Mouse (Mus musculus): ENCODE results near the gene Tspan5.

DNA sequence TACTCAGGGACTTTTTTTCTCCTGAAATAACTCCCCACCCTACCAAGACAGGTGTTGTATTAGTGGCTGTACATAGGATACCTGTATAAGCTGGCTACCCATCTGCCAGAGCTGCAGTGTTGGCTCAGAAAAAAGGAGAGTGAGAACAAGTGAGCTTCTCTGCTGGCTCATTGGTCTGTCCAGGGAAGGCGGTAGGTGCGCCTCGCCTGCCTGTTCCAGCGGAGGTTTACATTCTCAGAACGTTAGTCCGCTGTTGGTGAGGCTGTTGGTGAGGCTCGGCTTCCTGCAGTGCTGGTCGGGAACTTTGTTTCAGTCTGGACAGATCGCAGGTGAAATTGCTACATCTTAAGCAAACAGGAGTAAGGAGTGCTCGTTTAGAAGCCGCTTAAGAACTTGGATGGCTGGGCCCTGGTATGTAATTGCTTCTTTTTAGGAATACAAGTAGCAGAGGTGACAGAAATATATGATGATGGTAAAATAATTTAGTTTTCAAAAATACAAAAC lies 118.3 kb downstream of the Tspan5 start:
- TF ChIP-seq CTCF (IDR thresholded peaks at IDR 0.05 in 2 of 3, conservative IDR thresholded peaks at IDR 0.05 in 1 of 3; ENCODE audit: control insufficient read depth in 1 of 3, insufficient read depth in 1 of 3, low read depth in 2 of 3, low read length in 3 of 3, poor library complexity in 1 of 3, severe bottlenecking in 1 of 3), result no peak
- TF ChIP-seq HCFC1 (IDR thresholded peaks at IDR 0.05; ENCODE audit: low read depth, low read length), result no peak
- TF ChIP-seq TCF12 (IDR thresholded peaks at IDR 0.05; ENCODE audit: low read depth, low read length), result no peak
- no peak for TF ChIP-seq ZKSCAN1 (IDR thresholded peaks at IDR 0.05; ENCODE audit: low read depth, low read length)
- TF ChIP-seq ETS1 (IDR thresholded peaks at IDR 0.05; ENCODE audit: low read depth, low read length), result no peak
- TF ChIP-seq MYC (IDR thresholded peaks at IDR 0.05; ENCODE audit: low read depth, low read length), result no peak
- no peak for TF ChIP-seq EP300 (IDR thresholded peaks at IDR 0.05; ENCODE audit: low read depth in 1 of 2, low read length in 2 of 2)
- no peak for TF ChIP-seq CHD2 (IDR thresholded peaks at IDR 0.05; ENCODE audit: low read length)

Measured in MEL (cell line).